Mouse (Mus musculus) neural tube, embryonic 12.5 days (tissue): Measurements from ENCODE around the gene Det1. TPM values are rescaled to one million over a fixed set of nuclear protein-coding genes. Genes with fewer than 3 reads are reported as not detected.
A peak's percentile ranks its signal among the peaks of the same experiment; 100 is the strongest.

Source experiments
- ATAC-seq: fragments of 200-750 bp; cut with Nextera tagmentation; 2 replicates; pipeline ENCODE4 v1.8.0; 2017; ENCODE audit warnings: low read depth, mild to moderate bottlenecking, moderate TSS enrichment, moderate library complexity; ENCODE audit not compliant: low FRiP score
- H3K27ac ChIP-seq: fragments of 300-500 bp; sonication (generic); 2 replicates; pipeline ENCODE4 v1.5.1; 2016
- H3K27me3 ChIP-seq: fragments of 300-500 bp; sonication (generic); replicated peaks from 2 replicates; pipeline ENCODE4 v1.6.1; 2016; ENCODE audit warnings: mild to moderate bottlenecking
- H3K36me3 ChIP-seq: fragments of 300-500 bp; sonication (generic); 2 replicates; pipeline ENCODE4 v1.6.1; 2016; ENCODE audit warnings: mild to moderate bottlenecking
- H3K4me1 ChIP-seq: fragments of 300-500 bp; sonication (generic); 2 replicates; pipeline ENCODE4 v1.6.1; 2016
- H3K4me2 ChIP-seq: fragments of 300-500 bp; sonication (generic); replicated peaks from 2 replicates; pipeline ENCODE4 v1.6.1; 2016; ENCODE audit warnings: mild to moderate bottlenecking
- H3K4me3 ChIP-seq: fragments of 300-500 bp; sonication (generic); 2 replicates; pipeline ENCODE4 v1.5.1; 2016
- H3K9ac ChIP-seq: fragments of 300-500 bp; sonication (generic); 2 replicates; pipeline ENCODE4 v1.6.1; 2016; ENCODE audit warnings: mild to moderate bottlenecking
- H3K9me3 ChIP-seq: fragments of 300-500 bp; sonication (generic); 2 replicates; pipeline ENCODE4 v1.6.1; 2016; ENCODE audit warnings: mild to moderate bottlenecking
- WGBS: fragments of 180-500 bp; shearing (Covaris S2); methylation state at CpG from one replicate; pipeline ENCODE4 v1.1.7; 2016; 5-methylcytosine and 5-hydroxymethylcytosine counted together
- polyA plus RNA-seq: library from polyadenylated mRNA; unstranded; fragments of >200 nt; fragmentation: Nextera tagmentation; extraction: Ambion mirVana; gene quantifications from 2 replicates; pipeline ENCODE4 v1.2.1, GENCODE M21; 2016

Gene Det1
- polyA plus RNA-seq = 19.7 TPM in 2 replicates

- H3K9me3 ChIP-seq = no peaks in the 10 kb centered on the region
- H3K36me3 ChIP-seq = peaks cover 22% of the 10 kb centered on the region
- H3K27me3 ChIP-seq = no peaks in the 10 kb centered on the region
- ATAC-seq = peak; percentile 95
- peak within 1 kb of the TSS; percentile 89 for H3K4me3 ChIP-seq
- WGBS = under 1% methylated on average over 53 of the region's 54 CpGs
- peak within 1 kb of the TSS; percentile 27; the same call in 1 of the 2 replicates for H3K27ac ChIP-seq
- H3K9ac ChIP-seq = peak within 1 kb of the TSS; percentile 81
- H3K4me1 ChIP-seq = peaks cover 10% of the 10 kb centered on the region; the same call in 1 of the 2 replicates
- peak within 1 kb of the TSS; percentile 68 for H3K4me2 ChIP-seq
Measured at GRCm38 (mm10) chr7:78846737-78847434, at the start of gene Det1. Gene Det1 (minus strand): TSS chr7:78847263.

GRCm38 (mm10) chr7:78895653-78896333, 48.7 kb upstream of the Det1 start, which contains the start of gene Aen:
Gene Aen (plus strand): TSS chr7:78895854.
- Histone ChIP-seq H3K4me2 (peak within 1 kb of the TSS; percentile 88), H3K4me1 (peaks cover 17% of the 10 kb centered on the region), H3K9ac (peak within 1 kb of the TSS; percentile 71), H3K36me3 (no peaks in the 10 kb centered on the region; the same call in 1 of the 2 replicates), H3K27me3 (no peaks in the 10 kb centered on the region), H3K9me3 (no peaks in the 10 kb centered on the region), H3K4me3 (peak within 1 kb of the TSS; percentile 90), H3K27ac (no peak within 1 kb of the TSS)
- peak; percentile 100 for ATAC-seq
- WGBS = under 1% methylated on average over 53 of the region's 53 CpGs

GRCm38 (mm10) chr7:78895021-78895652, 48.1 kb upstream of the Det1 start:
- H3K27me3 ChIP-seq = no peaks in the 10 kb centered on the region
- H3K36me3 ChIP-seq = no peaks in the 10 kb centered on the region; the same call in 1 of the 2 replicates
- no peak for ATAC-seq
- H3K27ac ChIP-seq = no peak overlapping the region
- WGBS = 61% methylated on average over 13 of the region's 13 CpGs
- peaks cover 17% of the 10 kb centered on the region for H3K4me1 ChIP-seq
- H3K9me3 ChIP-seq = no peaks in the 10 kb centered on the region
- peak overlapping the region; percentile 90 for H3K4me3 ChIP-seq
- H3K9ac ChIP-seq = peak overlapping the region; percentile 71; the same call in 1 of the 2 replicates
- peak overlapping the region; percentile 88 for H3K4me2 ChIP-seq

DNA sequence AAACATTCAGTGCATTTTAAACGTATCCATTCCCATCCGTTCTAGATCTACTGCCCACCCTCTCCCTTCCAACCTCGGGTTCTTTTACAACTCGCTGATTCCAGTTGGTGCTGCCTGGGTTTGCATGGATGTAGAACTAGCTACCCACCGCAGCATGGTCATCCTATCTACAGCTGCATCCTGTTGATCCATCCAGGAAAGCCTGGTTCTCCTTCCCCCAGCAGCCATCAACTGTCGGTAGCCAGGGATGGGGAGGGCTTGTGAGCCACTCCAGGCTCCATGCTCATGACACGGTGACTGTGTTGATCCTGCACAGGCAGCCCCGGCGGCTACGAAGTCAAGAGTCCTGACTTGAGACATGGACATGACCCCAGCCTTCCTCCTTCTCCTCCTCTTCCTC, 46.9 kb upstream of the Det1 start:
- H3K9ac ChIP-seq = no peak overlapping the region
- 0 out of 2 replicates have a peak, but pooled peaks cover 3% of the 10 kb centered on the region for H3K27me3 ChIP-seq
- H3K4me3 ChIP-seq = no peak overlapping the region
- ATAC-seq = no peak
- no peaks in the 10 kb centered on the region; the same call in 1 of the 2 replicates for H3K36me3 ChIP-seq
- no peaks in the 10 kb centered on the region for H3K9me3 ChIP-seq
- no peak overlapping the region for H3K27ac ChIP-seq
- no peak overlapping the region for H3K4me2 ChIP-seq
- WGBS = 87% methylated on average over 10 of the region's 10 CpGs
- peaks cover 17% of the 10 kb centered on the region for H3K4me1 ChIP-seq

GRCm38 (mm10) chr7:78890641-78891040, 43.6 kb upstream of the Det1 start:
- H3K9me3 ChIP-seq = no peaks in the 10 kb centered on the region
- H3K27ac ChIP-seq = no peak overlapping the region
- no peaks in the 10 kb centered on the region for H3K36me3 ChIP-seq
- H3K4me2 ChIP-seq = no peak overlapping the region
- ATAC-seq = no peak
- H3K27me3 ChIP-seq = 0 out of 2 replicates have a peak, but pooled peaks cover 3% of the 10 kb centered on the region
- no peak overlapping the region for H3K4me3 ChIP-seq
- H3K4me1 ChIP-seq = peaks cover 28% of the 10 kb centered on the region
- H3K9ac ChIP-seq = no peak overlapping the region
- 3% methylated on average over 16 of the region's 16 CpGs for WGBS

- 0 out of 2 replicates have a peak, but pooled peaks cover 7% of the 10 kb centered on the region for H3K27me3 ChIP-seq
- H3K4me3 ChIP-seq = peak overlapping the region; percentile 1; the same call in 1 of the 2 replicates
- 14% methylated on average over 9 of the region's 9 CpGs for WGBS
- peak; percentile 11; the same call in 1 of the 2 replicates for ATAC-seq
- peak overlapping the region; percentile 50 for H3K4me2 ChIP-seq
- H3K9me3 ChIP-seq = no peaks in the 10 kb centered on the region
- H3K9ac ChIP-seq = peak overlapping the region; percentile 34; the same call in 1 of the 2 replicates
- H3K27ac ChIP-seq = peak overlapping the region; percentile 58
- H3K4me1 ChIP-seq = peaks cover 51% of the 10 kb centered on the region
- H3K36me3 ChIP-seq = no peaks in the 10 kb centered on the region
Measured at GRCm38 (mm10) chr7:78887431-78887842, 40.4 kb upstream of the Det1 start.

DNA sequence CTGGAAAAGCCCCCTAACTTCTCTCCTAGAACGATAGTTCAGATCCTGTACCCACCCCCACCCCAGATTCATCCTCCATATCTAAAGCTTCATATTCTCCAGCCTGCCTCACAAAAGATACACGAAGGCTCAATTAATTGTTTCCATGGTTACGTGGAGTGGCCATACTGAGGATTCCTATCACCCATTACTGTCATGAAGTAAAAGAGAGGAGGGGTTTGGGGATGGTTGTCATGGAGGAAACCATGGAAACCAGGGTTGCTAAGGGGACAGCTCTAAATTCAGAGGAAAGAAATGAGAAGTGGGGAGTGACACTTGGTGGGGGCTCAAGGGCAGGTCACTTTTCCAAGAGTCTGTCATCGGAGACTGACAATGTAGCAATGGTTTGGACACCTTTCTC, 39.4 kb upstream of the Det1 start:
- peak; percentile 15; the same call in 1 of the 2 replicates for ATAC-seq
- H3K27me3 ChIP-seq = 0 out of 2 replicates have a peak, but pooled peaks cover 7% of the 10 kb centered on the region
- H3K4me1 ChIP-seq = peaks cover 58% of the 10 kb centered on the region
- 20% methylated on average over 4 of the region's 4 CpGs for WGBS
- H3K27ac ChIP-seq = no peak overlapping the region
- no peaks in the 10 kb centered on the region for H3K36me3 ChIP-seq
- peak overlapping the region; percentile 34; the same call in 1 of the 2 replicates for H3K9ac ChIP-seq
- H3K4me3 ChIP-seq = no peak overlapping the region
- no peaks in the 10 kb centered on the region for H3K9me3 ChIP-seq
- peak overlapping the region; percentile 50 for H3K4me2 ChIP-seq

DNA sequence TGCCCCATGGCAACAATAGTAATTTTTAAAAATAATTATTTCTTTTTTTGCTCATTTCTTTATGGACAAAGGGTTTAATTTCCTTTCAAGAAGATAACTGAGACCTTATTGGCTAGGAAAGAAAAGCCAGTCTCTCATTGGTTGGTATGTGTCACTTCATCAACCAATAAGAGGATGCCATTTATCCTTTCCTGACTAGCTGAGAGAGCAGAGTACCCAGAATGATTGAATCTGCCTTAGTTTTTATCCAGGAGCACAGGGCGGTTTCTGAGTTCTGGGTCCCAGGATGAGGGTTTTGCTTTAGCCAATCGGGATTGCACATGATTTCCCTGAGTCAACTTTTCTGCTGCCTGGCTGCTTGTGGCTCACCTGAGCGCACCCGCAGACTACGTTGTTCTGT, 38.3 kb upstream of the Det1 start:
- Histone ChIP-seq H3K36me3 (no peaks in the 10 kb centered on the region), H3K9ac (0 out of 2 replicates have a peak overlapping the region, but pooled peaks have one; percentile 27), H3K27ac (no peak overlapping the region), H3K27me3 (0 out of 2 replicates have a peak, but pooled peaks cover 7% of the 10 kb centered on the region), H3K4me2 (peak overlapping the region; percentile 50), H3K4me3 (no peak overlapping the region), H3K4me1 (peaks cover 63% of the 10 kb centered on the region), H3K9me3 (no peaks in the 10 kb centered on the region)
- 75% methylated on average over 5 of the region's 5 CpGs for WGBS
- ATAC-seq = no peak

- no peaks in the 10 kb centered on the region for H3K9me3 ChIP-seq
- H3K36me3 ChIP-seq = no peaks in the 10 kb centered on the region
- peak; percentile 22; the same call in 1 of the 2 replicates for ATAC-seq
- H3K4me1 ChIP-seq = peaks cover 63% of the 10 kb centered on the region
- H3K27ac ChIP-seq = no peak overlapping the region
- peak overlapping the region; percentile 3; the same call in 1 of the 2 replicates for H3K4me3 ChIP-seq
- peak overlapping the region; percentile 78 for H3K4me2 ChIP-seq
- peak overlapping the region; percentile 33; the same call in 1 of the 2 replicates for H3K9ac ChIP-seq
- H3K27me3 ChIP-seq = 0 out of 2 replicates have a peak, but pooled peaks cover 6% of the 10 kb centered on the region
- 4% methylated on average over 6 of the region's 6 CpGs for WGBS
Measured at GRCm38 (mm10) chr7:78884139-78884538, 37.1 kb upstream of the Det1 start.

GRCm38 (mm10) chr7:78883726-78884060, 36.6 kb upstream of the Det1 start:
- H3K4me2 ChIP-seq = peak overlapping the region; percentile 78
- H3K27me3 ChIP-seq = 0 out of 2 replicates have a peak, but pooled peaks cover 3% of the 10 kb centered on the region
- peak overlapping the region; percentile 50 for H3K4me3 ChIP-seq
- peak overlapping the region; percentile 67 for H3K9ac ChIP-seq
- WGBS = 3% methylated on average over 7 of the region's 8 CpGs
- peak overlapping the region; percentile 50 for H3K27ac ChIP-seq
- peaks cover 63% of the 10 kb centered on the region for H3K4me1 ChIP-seq
- no peak for ATAC-seq
- no peaks in the 10 kb centered on the region for H3K9me3 ChIP-seq
- H3K36me3 ChIP-seq = no peaks in the 10 kb centered on the region

GRCm38 (mm10) chr7:78883016-78883725, 36.1 kb upstream of the Det1 start:
- Histone ChIP-seq H3K27ac (peak overlapping the region; percentile 50), H3K27me3 (0 out of 2 replicates have a peak, but pooled peaks cover 3% of the 10 kb centered on the region), H3K4me2 (peak overlapping the region; percentile 78), H3K9ac (peak overlapping the region; percentile 67), H3K9me3 (no peaks in the 10 kb centered on the region), H3K4me3 (peak overlapping the region; percentile 50), H3K4me1 (peaks cover 61% of the 10 kb centered on the region), H3K36me3 (no peaks in the 10 kb centered on the region)
- no peak for ATAC-seq
- under 1% methylated on average over 34 of the region's 34 CpGs for WGBS
